Mouse (Mus musculus) E14TG2a.4 (cell line): ENCODE measurements at regions not wholly inside any gene's neighbourhood (a gene's known extent, or its start where the extent isn't known, plus 50 kb on each side); places are given as distances from the start of the nearest gene placed in this dataset.

ENCODE experiments used
- CTCF ChIP-seq: conservative IDR thresholded peaks from 2 replicates; pipeline ENCODE4 v1.5.1; 2014; ENCODE audit warnings: low read length
- NANOG ChIP-seq: IDR thresholded peaks from 2 replicates; pipeline ENCODE4 v1.6.1; 2014; ENCODE audit warnings: borderline replicate concordance, low read length, mixed read lengths
- POU5F1 ChIP-seq: IDR thresholded peaks from 2 replicates; pipeline ENCODE4 v1.6.1; 2014; ENCODE audit warnings: low read length, borderline replicate concordance

DNA sequence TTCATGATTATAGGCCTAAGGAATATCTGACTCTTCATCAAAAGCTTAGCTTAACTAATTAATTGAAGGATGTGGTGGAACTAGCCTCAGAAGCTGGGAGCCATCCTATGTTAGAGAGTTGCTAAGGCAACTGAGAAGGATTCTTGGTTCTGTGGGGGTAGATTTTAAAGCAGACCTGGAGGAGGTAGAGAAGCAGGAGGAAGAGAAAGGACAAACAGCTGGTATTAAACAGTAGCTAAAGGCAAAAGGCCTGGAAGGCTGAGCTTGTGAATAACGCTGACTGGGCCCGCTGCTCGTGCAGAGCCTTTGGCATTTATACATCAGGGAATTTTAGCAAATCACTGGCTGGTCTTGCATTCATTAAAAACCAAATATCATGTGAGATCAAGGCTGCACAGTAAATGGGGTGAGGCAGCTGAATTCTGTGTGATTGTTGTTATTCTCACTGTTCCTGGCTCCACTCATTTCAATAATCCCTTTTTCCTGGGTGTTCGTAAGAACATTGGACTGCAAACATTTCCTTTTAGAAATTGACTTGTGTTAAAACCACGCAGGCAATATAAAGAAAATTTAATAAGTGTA lies 121.1 kb upstream of the B430305J03Rik start:
- no peak for TF ChIP-seq CTCF
- TF ChIP-seq POU5F1, result no peak
- TF ChIP-seq NANOG, result no peak
